Mouse (Mus musculus) lung, adult 2 months (tissue): Measurements from ENCODE around the gene Hand1.

Experiments
- CTCF ChIP-seq: fragments of 200-500 bp; IDR thresholded peaks from 2 replicates; pipeline ENCODE4 v1.5.1; 2011; ENCODE audit warnings: mild to moderate bottlenecking, low read length, control low read depth; ENCODE audit not compliant: insufficient read depth
- POLR2A ChIP-seq: fragments of 200-500 bp; IDR thresholded peaks from 2 replicates; pipeline ENCODE4 v1.6.1; 2011; ENCODE audit warnings: low read depth, mild to moderate bottlenecking, control low read depth, low read length, borderline replicate concordance; ENCODE audit errors: extremely low read depth

- TF ChIP-seq CTCF (no peak), POLR2A (no peak)
Observed at GRCm38 (mm10) chr11:57834031-57834430, 1.4 kb upstream of the Hand1 start.
